Mouse (Mus musculus): Measurements from ENCODE around the gene Sp9.

The Sp9 gene

DNA sequence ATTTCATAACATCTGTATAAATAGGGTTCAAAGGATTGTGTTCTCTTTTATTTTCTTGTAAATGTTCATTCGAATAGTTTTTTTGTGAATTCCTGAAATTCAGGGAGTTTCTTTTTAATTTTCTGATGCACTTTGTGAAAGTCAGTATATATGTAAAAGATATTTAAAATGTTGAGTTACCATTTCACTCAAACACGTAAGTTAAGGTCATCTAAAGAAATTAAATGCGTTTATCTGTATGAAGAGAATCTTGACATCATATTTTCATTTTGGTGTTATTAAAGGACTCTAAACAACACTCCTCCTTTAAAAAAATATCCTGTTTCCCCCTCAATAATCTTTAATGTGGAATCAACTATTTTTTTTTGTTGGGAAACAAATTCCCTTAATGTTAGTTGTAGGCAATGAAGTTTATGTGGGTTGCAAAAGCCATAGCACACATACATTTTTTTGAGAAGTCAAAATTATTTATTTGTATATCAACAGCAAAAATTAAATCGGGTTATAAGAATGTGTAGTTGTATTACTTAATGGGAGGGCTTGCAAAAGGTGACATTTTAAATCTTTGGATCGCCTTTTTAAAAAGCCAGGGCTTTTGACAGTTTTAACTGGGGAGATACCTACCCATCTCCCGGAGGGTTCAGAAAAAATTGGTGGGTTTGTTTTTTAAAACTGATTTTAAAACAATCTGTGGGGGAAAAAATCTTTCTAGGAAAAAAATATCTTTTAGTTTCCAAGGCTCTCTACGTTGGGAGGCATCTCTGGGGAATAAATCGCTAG, 3.7 kb downstream of the Sp9 start:
- DNase-seq, result no peak

DNA sequence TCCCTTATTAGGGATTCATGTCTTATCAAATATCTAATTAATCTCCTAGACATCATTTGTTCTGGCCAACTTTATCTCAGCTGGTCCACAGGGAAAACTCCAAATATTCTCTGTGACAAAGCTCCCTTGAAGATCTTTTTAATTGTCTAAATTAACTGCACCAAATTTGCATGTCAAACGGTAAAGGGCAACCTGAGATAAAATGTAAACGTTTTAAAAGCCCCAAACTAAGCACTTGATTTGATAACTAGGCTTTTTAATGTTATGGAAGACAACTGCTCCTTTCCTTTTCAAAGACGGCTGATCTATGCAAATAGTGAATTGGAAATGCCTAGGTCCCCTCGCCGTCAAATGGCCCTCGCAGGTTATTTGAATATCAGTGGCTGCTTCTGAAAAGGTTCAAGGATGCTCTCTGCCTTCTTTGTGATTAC, 4.4 kb downstream of the Sp9 start:
- no peak for DNase-seq

DNA sequence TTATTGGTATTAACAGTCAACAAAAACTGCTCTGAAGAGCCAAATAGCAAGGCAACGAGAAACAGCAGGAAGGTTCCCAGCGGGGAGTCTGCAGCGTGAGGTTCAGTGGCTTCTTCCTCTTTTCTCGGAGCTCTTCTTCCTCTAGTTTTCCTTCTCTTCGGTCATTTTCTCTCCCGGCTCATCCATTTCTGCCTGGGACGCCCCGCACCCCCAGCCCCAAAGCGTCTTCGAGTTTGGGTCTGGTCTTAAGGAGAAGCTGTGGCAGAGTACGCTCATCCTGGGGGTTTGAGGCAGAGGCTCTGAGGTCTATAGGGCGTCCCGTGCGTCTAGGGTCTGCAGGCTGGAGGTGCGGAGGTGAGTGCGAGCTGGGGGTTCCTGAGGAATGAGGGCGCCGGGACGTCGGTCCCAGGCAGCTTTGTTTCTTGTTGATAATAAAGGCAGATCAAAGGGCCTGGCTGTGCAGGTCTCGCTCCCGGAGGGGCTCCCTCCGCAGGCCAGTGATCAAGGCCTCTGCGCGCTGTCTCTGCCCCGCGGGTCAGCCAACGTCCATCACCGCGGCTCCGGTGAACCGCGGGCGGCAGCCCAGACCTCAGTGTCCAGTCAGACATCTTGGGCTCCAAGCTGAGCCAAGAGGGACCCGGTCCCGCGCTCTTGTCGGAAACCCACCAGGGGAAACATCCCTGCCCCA, 5.4 kb downstream of the Sp9 start:
- DNase-seq, result no peak

DNA sequence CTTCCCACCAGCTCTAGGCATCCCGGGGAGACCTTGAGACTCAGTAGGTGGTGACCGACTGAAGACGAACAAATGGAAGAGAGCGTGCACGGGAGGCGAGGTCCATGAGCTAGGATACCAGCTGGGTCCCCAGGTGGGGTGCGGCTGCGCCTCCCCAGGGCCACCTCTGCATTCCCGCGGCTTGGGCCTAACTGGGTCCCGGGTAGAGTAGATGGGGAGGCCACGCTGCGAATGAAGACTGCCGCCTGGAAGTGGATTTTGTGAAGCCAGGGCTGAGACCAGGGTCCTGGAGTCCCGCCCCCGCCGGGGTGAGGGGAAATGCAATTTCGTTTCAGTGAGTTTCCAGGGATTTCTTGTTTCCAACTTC, 6.0 kb downstream of the Sp9 start:
- DNase-seq, result no peak

DNA sequence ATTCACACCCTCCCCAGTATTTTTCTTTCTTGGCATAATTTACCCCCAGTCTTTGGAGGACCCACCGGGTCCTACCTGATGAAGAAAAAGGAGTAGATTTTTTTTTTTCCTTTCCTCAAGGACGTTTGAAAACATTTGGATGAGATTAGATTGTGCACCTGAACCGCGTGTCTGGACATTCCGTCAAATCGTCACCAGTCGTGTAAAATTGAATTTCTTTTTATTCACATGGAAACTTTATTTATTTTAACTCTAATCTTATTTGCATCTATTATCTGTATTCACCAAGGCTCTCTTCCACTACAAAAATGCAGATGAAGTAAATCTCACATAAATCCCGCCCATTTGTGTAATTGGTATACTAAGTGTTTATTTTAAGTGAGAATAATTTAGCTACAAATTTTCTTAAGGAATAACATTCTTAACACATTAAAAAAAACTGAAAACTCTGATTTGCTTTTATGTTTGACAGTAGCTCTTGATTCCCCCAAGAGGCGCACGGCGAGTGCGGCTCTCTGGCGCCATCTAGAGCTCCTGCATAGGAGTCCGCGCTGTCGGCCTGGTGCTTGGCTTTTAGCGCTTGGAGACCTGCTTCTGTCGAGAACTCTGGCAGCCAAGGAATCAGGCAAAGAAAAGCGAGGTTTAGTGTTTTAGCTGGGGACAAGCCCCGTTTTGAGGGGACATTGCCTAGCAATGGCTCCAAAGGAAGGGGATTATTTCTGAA, 6.6 kb downstream of the Sp9 start:
- DNase-seq, result peak; percentile 82 to 86

DNA sequence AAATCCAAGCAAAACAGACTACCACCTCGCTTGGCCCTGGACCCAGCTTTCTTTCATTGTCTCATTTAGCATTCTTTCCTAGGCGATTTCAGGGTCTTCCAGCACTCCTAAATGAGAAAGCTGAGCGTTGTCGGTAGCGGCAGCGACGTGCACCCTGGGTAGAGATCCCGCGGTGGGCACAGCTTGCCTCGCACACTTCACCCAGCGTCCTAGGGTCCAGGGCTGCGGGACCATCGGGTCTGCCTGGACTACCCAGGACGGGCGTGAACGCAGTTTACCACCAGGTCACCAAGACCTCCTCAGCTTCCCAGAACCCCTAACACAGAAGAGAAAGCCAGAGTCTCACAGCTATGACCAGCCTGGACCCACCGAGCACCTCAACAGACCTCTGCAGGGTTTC, 7.1 kb downstream of the Sp9 start:
- peak in 1 of 2 experiments; percentile 10 for DNase-seq

DNA sequence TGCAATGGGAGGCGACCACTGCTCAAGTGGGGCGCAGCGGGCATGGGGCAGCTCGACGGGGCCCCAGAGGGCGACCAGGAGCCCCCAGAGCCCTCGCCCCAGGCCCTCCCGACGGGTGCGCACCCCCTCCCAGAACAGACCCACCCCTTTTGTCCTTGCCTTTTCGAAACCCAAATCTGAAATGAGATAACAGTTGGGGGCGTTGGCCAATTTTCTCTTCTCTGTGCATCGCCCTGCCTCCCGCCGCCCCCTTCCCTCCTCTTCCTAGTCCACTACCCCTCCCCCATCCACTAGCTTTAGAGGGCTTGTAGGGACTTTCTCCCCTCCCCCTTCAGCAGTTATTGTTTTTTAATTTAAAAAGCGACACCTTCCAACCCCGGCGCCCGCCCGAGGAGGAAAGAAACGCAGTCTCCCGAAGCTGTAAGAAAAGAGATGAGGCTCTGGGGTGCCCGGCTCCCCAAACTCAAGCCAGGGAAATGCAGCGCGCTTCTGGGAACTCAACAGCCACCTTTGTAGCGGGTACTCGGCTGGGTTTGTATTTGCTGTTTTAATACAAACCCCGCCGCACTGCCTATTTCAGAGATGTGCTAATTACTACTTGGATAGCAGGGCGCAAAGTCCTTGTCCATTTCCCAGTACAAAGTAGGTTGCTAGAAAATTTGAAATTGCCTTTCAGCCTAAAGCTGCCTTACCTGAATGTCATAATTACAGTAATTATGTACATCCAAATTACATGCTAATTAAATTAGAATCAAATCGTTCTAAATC, 7.7 kb downstream of the Sp9 start:
- DNase-seq, result no peak

DNA sequence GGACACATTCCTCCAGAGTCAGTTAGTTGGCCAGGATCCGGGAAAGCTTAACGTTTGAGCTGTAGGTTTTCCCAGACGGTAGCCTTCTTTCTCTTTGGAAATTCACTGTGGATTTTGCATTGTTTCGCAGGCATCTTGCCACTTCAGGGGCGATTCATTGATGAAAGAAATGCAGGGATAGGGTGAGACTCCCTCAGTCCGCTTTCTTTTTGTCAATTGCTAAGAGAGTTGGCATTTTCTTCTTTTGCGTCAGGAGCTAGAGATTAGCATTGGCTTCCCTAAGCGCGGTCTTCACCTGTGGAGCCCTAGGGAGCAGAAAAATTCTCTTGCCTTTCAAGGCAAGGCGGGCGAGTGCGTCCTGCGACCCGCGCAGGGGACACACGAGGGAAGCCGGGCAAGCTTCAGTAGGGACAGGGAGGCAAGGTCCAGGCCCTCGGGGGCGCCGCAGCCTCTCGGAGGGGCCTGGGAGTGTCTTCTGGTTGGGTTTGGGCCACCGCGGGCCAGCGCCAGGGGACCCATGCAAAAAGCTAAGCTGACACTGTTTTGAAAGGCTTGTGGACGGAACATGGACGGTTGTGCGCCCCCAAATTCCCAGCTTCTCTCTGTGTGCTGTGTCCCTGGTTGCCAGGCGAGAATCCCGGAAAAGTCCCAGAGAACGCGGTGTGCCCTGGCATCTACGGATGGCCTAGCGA, 8.8 kb downstream of the Sp9 start:
- no peak for DNase-seq

DNA sequence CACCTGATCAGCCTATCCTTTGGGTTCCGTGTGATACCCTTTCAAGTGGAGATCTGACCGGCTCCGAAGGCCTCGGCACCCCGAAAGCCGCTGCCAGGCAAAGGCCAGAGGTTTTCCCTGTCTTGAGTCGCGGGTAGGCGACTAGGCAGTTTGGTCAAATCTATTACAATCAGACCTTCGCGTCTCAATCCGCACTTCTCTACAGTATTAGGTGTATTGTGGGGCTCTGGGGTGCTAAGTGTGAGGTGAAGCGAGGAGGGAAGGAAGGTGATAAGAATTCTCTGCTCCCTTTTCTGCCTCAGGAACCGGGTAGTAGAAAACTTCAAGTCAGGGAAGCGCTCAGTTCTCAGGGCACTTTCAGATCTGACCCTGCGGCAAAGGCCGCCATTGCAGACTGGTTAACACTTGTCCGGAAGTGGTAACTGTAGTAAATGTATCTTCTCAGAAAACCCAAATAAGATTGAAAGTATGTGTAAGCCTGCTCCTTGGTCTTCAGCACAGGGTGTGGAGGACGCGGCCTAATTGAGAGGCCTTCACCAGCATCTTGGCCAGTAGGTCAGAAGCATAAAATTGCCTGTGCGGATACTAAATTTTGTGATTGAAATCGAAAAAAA, 9.4 kb downstream of the Sp9 start:
- DNase-seq, result no peak

DNA sequence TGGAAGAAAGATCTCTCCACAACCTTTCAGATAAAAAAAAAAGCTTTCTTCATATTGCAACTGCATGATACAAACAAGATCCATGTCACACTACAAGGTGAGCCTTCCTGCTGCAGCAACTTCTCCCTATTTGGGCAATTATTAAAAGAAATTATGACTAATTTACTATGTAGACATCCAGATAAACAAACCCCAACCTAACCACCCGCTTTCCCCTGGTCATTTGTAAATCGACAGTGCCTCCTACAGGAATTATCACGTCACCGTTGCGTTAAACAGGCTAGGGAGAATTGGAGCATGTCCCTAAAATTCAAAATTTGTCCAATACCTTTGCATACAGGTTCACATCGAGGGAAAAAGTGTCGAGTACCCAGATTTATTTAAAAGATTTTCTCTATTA, 10.0 kb downstream of the Sp9 start:
- DNase-seq, result no peak

DNA sequence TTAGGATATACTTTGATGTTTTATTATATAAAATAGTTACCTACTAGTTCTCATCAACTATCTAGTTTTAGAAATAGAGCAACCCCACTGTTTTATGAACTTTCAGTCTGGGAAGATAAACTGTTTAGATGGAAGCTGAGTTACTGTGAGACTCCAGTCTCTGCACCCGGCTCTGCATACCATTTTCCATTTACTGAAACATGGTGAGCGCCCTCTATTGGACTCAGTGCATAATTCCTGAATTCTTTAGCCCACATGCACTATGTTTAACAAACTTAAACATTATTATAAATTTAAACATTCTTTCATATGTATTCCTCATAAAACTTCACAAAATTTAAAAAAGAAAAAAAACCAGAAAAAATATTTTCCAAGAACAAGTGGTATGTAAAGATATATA, 13.9 kb downstream of the Sp9 start:
- no peak for DNase-seq

DNA sequence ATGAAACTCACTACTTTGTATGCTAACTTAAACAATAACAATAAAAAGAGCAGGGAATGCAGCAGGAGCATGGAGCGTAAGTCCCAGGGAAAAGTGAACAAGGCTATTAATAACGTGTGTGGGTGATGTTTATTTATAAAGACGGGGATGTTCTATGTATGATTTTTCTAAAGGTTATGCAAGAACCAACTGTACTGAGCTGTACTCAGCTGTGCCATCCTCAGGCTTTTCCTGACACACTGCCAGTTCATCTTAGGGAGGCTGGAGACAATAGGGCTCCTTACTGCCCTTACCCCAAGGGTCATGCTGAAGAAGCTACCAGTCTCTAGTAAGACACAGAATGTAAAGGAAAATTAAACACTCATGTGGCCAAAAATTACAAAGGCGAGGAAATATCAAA, 19.4 kb downstream of the Sp9 start:
- no peak for DNase-seq

DNA sequence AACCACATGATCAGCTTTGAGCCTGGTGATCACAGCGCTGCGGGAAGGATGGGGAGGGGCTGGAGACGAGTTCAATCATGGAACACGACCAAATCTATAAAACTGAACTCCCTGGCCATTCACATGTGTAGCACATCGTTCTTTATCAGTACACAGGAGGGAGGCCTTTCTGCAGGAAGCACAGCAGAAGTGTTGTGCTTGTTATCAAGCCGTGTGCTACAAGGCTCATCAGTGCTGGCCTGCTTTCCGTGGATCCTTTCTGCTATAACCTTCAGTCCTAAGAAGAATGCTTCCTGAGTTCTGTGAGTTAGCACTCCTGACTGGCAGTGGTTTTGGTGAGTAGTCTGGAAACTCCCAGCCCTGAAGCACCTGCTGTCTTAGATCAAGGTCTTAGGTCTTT, 23.3 kb downstream of the Sp9 start:
- DNase-seq, result no peak

DNA sequence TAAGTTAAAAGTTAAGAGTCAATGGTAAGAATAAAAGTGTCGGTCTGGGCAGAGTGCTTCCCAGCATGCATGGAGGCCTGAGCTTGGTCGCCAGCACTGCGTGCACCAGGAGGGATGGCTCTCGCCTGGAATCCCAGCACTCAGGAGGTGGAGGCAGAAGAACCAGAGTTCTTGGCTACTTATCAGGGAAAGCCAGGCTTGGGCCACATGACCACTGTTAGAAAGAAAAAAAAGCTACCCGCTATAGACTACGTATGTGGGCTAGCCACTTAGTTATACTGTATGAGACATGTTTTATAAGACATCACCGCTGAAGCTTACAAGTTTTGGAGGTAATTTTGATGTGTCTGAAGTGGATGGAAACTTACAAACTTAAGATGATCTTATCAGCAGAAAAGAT, 26.4 kb downstream of the Sp9 start:
- no peak for DNase-seq

DNA sequence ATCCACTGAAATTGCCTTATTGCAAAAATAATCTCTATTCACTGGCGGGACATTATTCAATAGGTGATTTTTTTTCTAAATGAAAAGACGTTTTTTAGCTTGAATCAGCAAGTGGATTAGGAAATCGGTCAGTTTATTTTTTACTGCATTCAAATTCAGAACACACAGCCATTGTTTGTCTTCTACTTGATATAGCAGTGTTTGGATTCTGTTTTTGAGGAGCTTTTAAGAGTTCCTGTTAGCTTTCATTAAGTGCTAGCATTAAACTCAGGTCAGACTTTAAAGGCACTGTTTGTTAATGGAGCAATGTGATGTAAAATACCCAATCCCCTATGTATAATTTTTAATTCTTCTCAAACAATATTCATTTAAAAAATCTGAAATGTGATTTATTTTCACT, 27.1 kb downstream of the Sp9 start:
- no peak for DNase-seq

DNA sequence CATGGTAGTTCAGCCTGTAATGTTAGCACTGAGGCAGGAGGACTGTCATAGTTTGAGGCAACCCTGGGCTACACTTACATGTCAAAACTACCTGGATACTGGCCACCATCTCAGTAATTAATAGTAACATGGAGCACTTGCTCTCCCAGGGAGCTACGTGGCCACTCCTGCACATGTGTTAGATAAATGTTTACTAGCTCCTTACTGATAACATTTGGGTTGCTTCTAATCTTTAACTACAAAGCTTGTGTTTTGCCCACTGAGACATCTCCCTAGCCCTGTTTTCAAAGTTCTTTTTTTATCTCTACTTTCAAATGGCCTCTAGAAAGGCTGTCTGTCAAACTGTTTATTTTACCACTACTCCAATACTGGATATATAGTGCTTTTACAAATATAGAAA, 30.3 kb downstream of the Sp9 start:
- no peak for DNase-seq

DNA sequence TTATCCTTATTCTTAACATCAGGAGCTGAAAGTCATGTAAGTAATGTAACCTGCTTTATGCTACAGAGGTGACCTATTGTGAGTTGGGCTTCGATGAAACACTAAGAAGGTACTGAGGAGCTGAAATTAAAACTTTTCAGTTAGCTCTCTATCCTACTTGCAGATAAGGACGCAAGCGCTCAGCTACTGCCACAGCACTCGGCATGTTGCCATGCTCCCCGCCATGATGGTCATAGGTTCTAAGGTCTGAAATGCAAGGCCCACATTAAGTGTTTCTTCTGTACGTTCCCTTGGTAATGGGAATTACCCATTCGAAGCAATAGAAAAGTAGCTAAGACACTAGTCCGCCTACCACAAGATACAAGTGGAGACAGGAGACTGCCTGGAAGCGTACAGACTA, 31.0 kb downstream of the Sp9 start:
- no peak for DNase-seq

DNA sequence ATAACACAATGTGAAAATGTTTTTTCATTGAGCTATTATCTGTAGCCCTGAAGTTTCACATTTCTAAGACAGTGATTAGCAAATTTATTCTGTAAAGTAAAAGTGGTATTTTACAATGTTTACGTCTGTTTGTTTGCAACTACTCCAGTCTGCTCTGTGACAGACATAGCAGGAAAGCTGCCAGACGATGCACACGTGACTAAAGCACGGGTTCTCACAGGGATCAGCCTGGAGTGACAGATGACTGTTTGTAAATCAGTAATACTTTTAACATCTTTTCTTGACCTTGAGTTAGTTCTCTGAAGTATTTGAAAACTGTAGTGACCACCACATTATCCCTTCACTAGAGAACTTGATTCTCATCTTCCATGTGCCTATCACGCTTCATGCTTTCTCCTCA, 32.8 kb downstream of the Sp9 start:
- no peak for DNase-seq

DNA sequence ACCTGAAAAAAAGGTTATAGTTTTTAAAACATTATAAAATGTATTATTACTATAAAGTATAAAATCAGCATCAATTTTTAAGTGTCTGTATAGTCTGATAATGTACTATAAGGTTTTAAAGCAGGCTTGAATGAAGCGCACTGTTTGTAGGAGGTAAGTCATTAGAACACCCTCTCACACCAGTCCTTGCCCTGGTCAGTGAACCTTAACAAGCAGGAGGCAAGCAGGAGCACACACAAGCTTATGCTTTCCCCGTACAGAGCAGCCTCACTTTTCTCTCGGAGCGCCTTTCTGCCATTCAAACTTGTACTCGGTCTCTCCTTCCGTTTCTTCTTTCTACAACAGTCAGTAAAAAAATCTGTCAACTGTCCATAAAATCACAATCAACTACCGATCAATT, 34.3 kb downstream of the Sp9 start:
- DNase-seq, result no peak

DNA sequence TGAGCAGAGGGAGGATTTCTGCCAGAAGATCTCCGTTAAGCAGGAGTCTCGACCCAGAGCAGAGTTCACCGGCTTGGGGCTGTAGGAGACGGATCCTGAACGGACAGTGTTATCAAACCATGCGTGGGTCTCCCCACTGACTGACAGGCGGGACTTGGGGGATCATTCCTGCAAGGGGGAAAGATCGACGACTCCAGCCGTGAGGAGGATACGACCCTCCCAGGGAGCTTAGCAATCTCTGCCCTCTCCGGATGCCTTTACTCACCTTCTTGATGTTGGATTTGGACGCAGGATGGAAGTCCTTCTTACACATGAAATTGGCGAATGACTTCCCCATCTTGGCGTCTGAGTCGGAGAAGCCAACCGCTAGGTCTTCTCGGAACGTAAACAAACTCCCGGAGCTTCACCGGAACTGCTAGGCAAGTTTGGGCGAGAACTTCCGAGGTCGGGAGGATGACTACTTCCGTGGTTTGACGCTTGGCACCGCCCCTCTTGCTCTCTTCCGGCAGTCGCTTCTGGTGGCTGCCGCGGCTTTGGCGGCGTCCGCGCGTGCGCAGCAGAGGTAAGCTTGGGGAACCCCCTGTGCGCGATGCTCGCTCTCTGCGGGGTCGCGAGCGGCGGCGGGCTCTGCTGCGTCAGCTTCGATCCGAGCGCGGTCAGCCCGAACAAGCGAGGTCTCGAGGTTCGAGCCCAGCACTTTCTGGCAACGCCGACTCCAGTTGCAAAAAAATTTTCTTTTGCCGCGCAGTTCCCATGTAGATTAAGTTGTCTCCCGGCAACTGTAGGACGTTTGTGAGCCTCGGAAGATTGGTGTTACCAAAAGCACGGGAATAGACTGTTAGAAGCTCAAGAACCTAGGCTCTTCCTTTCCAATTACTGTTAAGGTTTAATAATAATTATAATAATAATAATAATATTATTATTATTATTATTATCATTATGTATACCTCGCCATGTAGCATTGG, 40.7 kb downstream of the Sp9 start, which contains the start of the genes Scrn3 and Cir1:
Scrn3 (plus strand) TSS at position 450 of the 965 bp plus-strand sequence.
Cir1 (minus strand) TSS at position 550 of the 965 bp plus-strand sequence.
- peak; percentile 93 to 96 for DNase-seq

DNA sequence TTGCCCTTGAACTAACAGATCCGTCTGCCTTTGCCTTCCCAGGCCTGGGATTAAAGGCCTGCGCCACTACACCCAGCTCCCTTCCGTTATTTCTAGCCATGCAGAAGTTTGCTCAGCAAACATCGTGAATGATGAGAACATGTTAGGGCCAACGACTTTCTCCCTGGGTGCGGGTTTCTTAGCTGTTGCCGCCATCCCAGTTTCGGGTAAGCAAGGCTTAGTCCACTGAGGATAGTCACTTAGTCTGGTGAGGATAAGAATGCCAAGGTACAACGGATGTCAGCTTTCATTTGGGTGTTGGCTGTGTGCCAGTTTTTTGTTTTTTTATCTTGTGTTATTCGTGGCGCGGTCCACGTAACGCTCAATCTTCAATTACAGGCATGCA, 41.4 kb downstream of the Sp9 start:
- peak; percentile 32 to 59 for DNase-seq
